Mouse (Mus musculus) lung, embryonic 15.5 days (tissue): ENCODE data around the gene Slc9a3r1. TPM values are rescaled to one million over a fixed set of nuclear protein-coding genes. Genes with fewer than 3 reads are reported as not detected.

Source experiments
- ATAC-seq: fragments of 200-750 bp; cut with Nextera tagmentation; 2 replicates; pipeline ENCODE4 v1.8.0; 2017; ENCODE audit warnings: moderate number of reproducible peaks, borderline replicate concordance; ENCODE audit not compliant: low FRiP score, low TSS enrichment; ENCODE audit errors: extremely low read depth
- H3K27ac ChIP-seq: fragments of 300-500 bp; sonication (generic); 2 replicates; pipeline ENCODE4 v1.5.1; 2015; ENCODE audit warnings: moderate library complexity, mild to moderate bottlenecking, inconsistent platforms
- H3K27me3 ChIP-seq: fragments of 300-500 bp; sonication (generic); 2 replicates; pipeline ENCODE4 v1.6.1; 2015; ENCODE audit warnings: inconsistent platforms
- H3K36me3 ChIP-seq: fragments of 300-500 bp; sonication (generic); 2 replicates; pipeline ENCODE4 v1.6.1; 2015; ENCODE audit warnings: inconsistent platforms
- H3K4me1 ChIP-seq: fragments of 300-500 bp; sonication (generic); 2 replicates; pipeline ENCODE4 v1.6.1; 2015; ENCODE audit warnings: inconsistent platforms
- H3K4me2 ChIP-seq: fragments of 300-500 bp; sonication (generic); 2 replicates; pipeline ENCODE4 v1.6.1; 2015; ENCODE audit warnings: inconsistent platforms, mild to moderate bottlenecking, moderate library complexity
- H3K4me3 ChIP-seq: fragments of 300-500 bp; sonication (generic); 2 replicates; pipeline ENCODE4 v1.5.1; 2015; ENCODE audit warnings: mild to moderate bottlenecking, inconsistent platforms
- H3K9ac ChIP-seq: fragments of 300-500 bp; sonication (generic); 2 replicates; pipeline ENCODE4 v1.6.1; 2015; ENCODE audit warnings: inconsistent platforms
- H3K9me3 ChIP-seq: fragments of 300-500 bp; sonication (generic); 2 replicates; pipeline ENCODE4 v1.6.1; 2016; ENCODE audit warnings: inconsistent platforms
- WGBS: fragments of 180-500 bp; shearing (Covaris S2); methylation state at CpG from one replicate; pipeline ENCODE4 v1.1.7; 2015; 5-methylcytosine and 5-hydroxymethylcytosine counted together
- polyA plus RNA-seq: library from polyadenylated mRNA; unstranded; fragments of >200 nt; fragmentation: Nextera tagmentation; extraction: Ambion mirVana; gene quantifications from 2 replicates; pipeline ENCODE4 v1.2.1, GENCODE M21; 2015

Slc9a3r1 gene
- polyA plus RNA-seq, 1 experiment from 2014 or later, result 58.2 TPM

GRCm38 (mm10) chr11:115179881-115180280 is 16.7 kb downstream of the Slc9a3r1 start:
- no peak for ATAC-seq
- Histone ChIP-seq H3K27ac (no peak overlapping the region), H3K36me3 (no peaks in the 10 kb centered on the region), H3K4me3 (no peak overlapping the region), H3K9me3 (no peaks in the 10 kb centered on the region), H3K4me2 (no peak overlapping the region), H3K27me3 (no peaks in the 10 kb centered on the region), H3K4me1 (peaks cover 27% of the 10 kb centered on the region), H3K9ac (no peak overlapping the region)
- 62% methylated on average over 6 of the region's 6 CpGs for WGBS

GRCm38 (mm10) chr11:115181913-115182638 is 18.9 kb downstream of the Slc9a3r1 start:
- ATAC-seq, result no peak
- WGBS, result 12% methylated on average over 12 of the region's 12 CpGs

GRCm38 (mm10) chr11:115184973-115185372 is 21.8 kb downstream of the Slc9a3r1 start:
- Histone ChIP-seq H3K27me3 (no peaks in the 10 kb centered on the region), H3K4me1 (peaks cover 15% of the 10 kb centered on the region), H3K9ac (no peak overlapping the region), H3K4me2 (no peak overlapping the region), H3K27ac (no peak overlapping the region), H3K9me3 (no peaks in the 10 kb centered on the region), H3K36me3 (no peaks in the 10 kb centered on the region), H3K4me3 (no peak overlapping the region)
- 32% methylated on average over 4 of the region's 4 CpGs for WGBS
- ATAC-seq, result no peak

More at GRCm38 (mm10) chr11:115181913-115182638, 18.9 kb downstream of the Slc9a3r1 start:
- Histone ChIP-seq H3K27me3 (no peaks in the 10 kb centered on the region), H3K9me3 (no peaks in the 10 kb centered on the region), H3K4me2 (no peak overlapping the region), H3K27ac (no peak overlapping the region), H3K36me3 (no peaks in the 10 kb centered on the region), H3K4me1 (peaks cover 21% of the 10 kb centered on the region), H3K4me3 (no peak overlapping the region), H3K9ac (no peak overlapping the region)

- Histone ChIP-seq H3K36me3 (no peaks in the 10 kb centered on the region), H3K27ac (peak within 1 kb of the TSS; percentile 83), H3K9ac (peak within 1 kb of the TSS; percentile 72), H3K4me1 (peaks cover 19% of the 10 kb centered on the region), H3K4me3 (peak within 1 kb of the TSS; percentile 58), H3K4me2 (peak within 1 kb of the TSS; percentile 76), H3K9me3 (no peaks in the 10 kb centered on the region), H3K27me3 (no peaks in the 10 kb centered on the region)
- ATAC-seq, result peak; percentile 92
- WGBS, result under 1% methylated on average over 39 of the region's 39 CpGs
Observed at GRCm38 (mm10) chr11:115187224-115187639, 24.1 kb downstream of the Slc9a3r1 start, which contains the start of gene Tmem104. TSS of gene Tmem104 (plus strand) at chr11:115187487.

- WGBS, result 5% methylated on average over 12 of the region's 12 CpGs
Observed at GRCm38 (mm10) chr11:115187693-115188092, 24.6 kb downstream of the Slc9a3r1 start, which contains the start of gene Nat9. TSS of gene Nat9 (minus strand) at chr11:115187859.

GRCm38 (mm10) chr11:115188539-115189231 is 25.5 kb downstream of the Slc9a3r1 start:
- H3K36me3 ChIP-seq, result no peaks in the 10 kb centered on the region
- peak overlapping the region; percentile 76; the same call in 1 of the 2 replicates for H3K4me2 ChIP-seq
- ATAC-seq, result no peak
- no peaks in the 10 kb centered on the region for H3K27me3 ChIP-seq
- no peak overlapping the region; the same call in 1 of the 2 replicates for H3K4me3 ChIP-seq
- no peak overlapping the region for H3K27ac ChIP-seq
- 78% methylated on average over 13 of the region's 13 CpGs for WGBS
- no peak overlapping the region for H3K9ac ChIP-seq
- peaks cover 24% of the 10 kb centered on the region for H3K4me1 ChIP-seq
- no peaks in the 10 kb centered on the region for H3K9me3 ChIP-seq

More at GRCm38 (mm10) chr11:115187693-115188092, 24.6 kb downstream of the Slc9a3r1 start, which contains the start of gene Nat9:
- Histone ChIP-seq H3K36me3 (no peaks in the 10 kb centered on the region), H3K4me2 (peak within 1 kb of the TSS; percentile 76), H3K27ac (peak within 1 kb of the TSS; percentile 83), H3K9me3 (no peaks in the 10 kb centered on the region), H3K9ac (peak within 1 kb of the TSS; percentile 72), H3K4me1 (peaks cover 24% of the 10 kb centered on the region), H3K4me3 (peak within 1 kb of the TSS; percentile 58), H3K27me3 (no peaks in the 10 kb centered on the region)
- peak; percentile 8; the same call in 1 of the 2 replicates for ATAC-seq

- no peak overlapping the region for H3K4me2 ChIP-seq
- H3K27ac ChIP-seq, result no peak overlapping the region
- no peak for ATAC-seq
- 88% methylated on average over 6 of the region's 6 CpGs for WGBS
- no peaks in the 10 kb centered on the region for H3K9me3 ChIP-seq
- H3K4me1 ChIP-seq, result peaks cover 24% of the 10 kb centered on the region
- H3K36me3 ChIP-seq, result no peaks in the 10 kb centered on the region
- H3K9ac ChIP-seq, result no peak overlapping the region
- no peak overlapping the region for H3K4me3 ChIP-seq
- H3K27me3 ChIP-seq, result no peaks in the 10 kb centered on the region
Observed at GRCm38 (mm10) chr11:115189304-115189703, 26.2 kb downstream of the Slc9a3r1 start.

GRCm38 (mm10) chr11:115192180-115192579 is 29.0 kb downstream of the Slc9a3r1 start:
- Histone ChIP-seq H3K9ac (no peak overlapping the region), H3K4me2 (0 out of 2 replicates have a peak overlapping the region, but pooled peaks have one; percentile 13)

GRCm38 (mm10) chr11:115194693-115195092 is 31.6 kb downstream of the Slc9a3r1 start:
- no peak overlapping the region for H3K4me3 ChIP-seq
- H3K4me2 ChIP-seq, result no peak overlapping the region
- peaks cover 8% of the 10 kb centered on the region for H3K4me1 ChIP-seq
- no peaks in the 10 kb centered on the region for H3K36me3 ChIP-seq
- ATAC-seq, result no peak
- H3K27me3 ChIP-seq, result no peaks in the 10 kb centered on the region
- H3K27ac ChIP-seq, result no peak overlapping the region
- no peak overlapping the region for H3K9ac ChIP-seq
- no peaks in the 10 kb centered on the region for H3K9me3 ChIP-seq
- WGBS, result 77% methylated on average over 6 of the region's 6 CpGs

More at GRCm38 (mm10) chr11:115192180-115192579, 29.0 kb downstream of the Slc9a3r1 start:
- no peaks in the 10 kb centered on the region for H3K36me3 ChIP-seq
- ATAC-seq, result no peak
- H3K9me3 ChIP-seq, result no peaks in the 10 kb centered on the region
- peak overlapping the region; percentile 58 for H3K27ac ChIP-seq
- H3K4me1 ChIP-seq, result peaks cover 14% of the 10 kb centered on the region
- WGBS, result 39% methylated on average over 9 of the region's 9 CpGs
- no peak overlapping the region for H3K4me3 ChIP-seq
- no peaks in the 10 kb centered on the region for H3K27me3 ChIP-seq

GRCm38 (mm10) chr11:115195933-115196332 is 32.8 kb downstream of the Slc9a3r1 start:
- no peak overlapping the region for H3K9ac ChIP-seq
- ATAC-seq, result no peak
- H3K36me3 ChIP-seq, result no peaks in the 10 kb centered on the region
- H3K4me1 ChIP-seq, result peaks cover 8% of the 10 kb centered on the region
- no peak overlapping the region for H3K4me2 ChIP-seq
- no peak overlapping the region for H3K4me3 ChIP-seq
- no peaks in the 10 kb centered on the region for H3K27me3 ChIP-seq
- WGBS, result 62% methylated on average over 5 of the region's 5 CpGs
- no peak overlapping the region for H3K27ac ChIP-seq
- no peaks in the 10 kb centered on the region for H3K9me3 ChIP-seq

- no peaks in the 10 kb centered on the region for H3K27me3 ChIP-seq
- H3K9ac ChIP-seq, result no peak overlapping the region
- no peak overlapping the region for H3K27ac ChIP-seq
- H3K36me3 ChIP-seq, result no peaks in the 10 kb centered on the region
- no peaks in the 10 kb centered on the region for H3K9me3 ChIP-seq
- H3K4me3 ChIP-seq, result no peak overlapping the region
- WGBS, result 77% methylated on average over 8 of the region's 8 CpGs
- H3K4me1 ChIP-seq, result peaks cover 1% of the 10 kb centered on the region
- H3K4me2 ChIP-seq, result no peak overlapping the region
- ATAC-seq, result no peak
Observed at GRCm38 (mm10) chr11:115197558-115197957, 34.4 kb downstream of the Slc9a3r1 start.
